Mouse (Mus musculus): ENCODE measurements around the gene Dhx40. TPM values are rescaled to one million over a fixed set of nuclear protein-coding genes. Genes with fewer than 3 reads are reported as not detected.
"Not testable (repeated sequence)": the region's sequence is repeated elsewhere in the genome, so short reads cannot be mapped to it uniquely, and the experiment has no call there.

Gene Dhx40
- total RNA-seq, 4 experiments from 2014 or later = 16.0 to 20.9 (median 17.3) TPM

DNA sequence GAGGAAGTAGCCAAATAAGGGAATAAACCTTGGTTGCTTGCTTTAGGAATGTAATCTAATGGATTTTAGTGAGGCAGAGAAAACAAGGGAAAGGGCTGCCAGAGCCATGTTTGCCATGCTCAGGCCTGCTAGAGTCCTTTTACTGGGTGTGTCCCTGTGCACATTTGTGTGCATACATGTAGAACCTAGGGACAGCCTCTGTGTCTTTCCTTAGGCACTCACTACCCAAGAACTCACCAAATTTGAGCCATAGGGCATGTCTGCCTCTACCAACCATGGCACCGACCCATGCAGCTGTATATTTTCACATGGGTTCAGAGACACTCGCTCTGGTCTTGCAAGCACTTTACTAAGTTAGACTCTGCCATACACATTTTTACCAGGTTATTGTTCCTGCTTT is 11.4 kb upstream of the Dhx40 start:
- DNase-seq (ENCODE audit: low spot score) = no peak

DNA sequence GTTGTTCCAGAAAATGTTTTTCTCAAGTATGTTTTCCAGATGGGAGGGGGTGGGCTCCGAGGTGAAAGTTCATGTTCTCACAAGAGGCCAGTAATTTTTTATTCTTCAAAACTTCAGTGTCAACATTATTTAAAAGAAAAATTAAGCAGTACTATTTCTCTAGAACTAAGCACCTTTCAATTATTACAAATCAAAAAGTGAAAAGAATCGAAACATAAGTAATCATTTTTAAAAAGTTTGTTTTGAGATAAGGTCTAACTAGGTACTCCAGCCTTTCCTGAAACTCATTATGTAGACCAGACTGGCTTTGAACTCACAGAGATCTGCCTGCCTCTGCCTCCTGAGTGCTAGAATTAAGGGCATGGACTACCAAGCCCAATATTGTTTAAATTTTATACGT is 8.7 kb upstream of the Dhx40 start:
- DNase-seq (ENCODE audit: low spot score) = not testable (repeated sequence)

DNA sequence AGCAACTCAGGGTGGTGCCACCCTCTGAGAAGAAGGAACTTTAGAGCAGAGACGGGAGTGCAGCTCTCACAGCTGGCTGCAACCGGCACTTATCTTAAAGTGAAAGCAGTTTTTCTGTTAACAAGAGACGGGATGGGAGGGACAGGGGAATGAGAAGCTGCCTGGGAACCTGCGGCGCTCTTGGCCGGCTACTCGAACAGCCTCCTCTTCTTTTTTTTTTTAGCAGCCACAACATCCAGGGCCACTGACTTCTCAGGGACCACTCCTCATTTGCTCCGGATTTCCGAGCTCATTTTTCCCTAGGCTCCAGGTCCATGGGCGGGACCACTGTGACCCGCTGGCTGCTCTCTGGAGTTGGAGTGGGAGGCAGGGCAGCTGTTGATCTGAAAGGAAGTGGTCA is 6.9 kb upstream of the Dhx40 start:
- not testable (repeated sequence) for DNase-seq (ENCODE audit: low spot score)

DNA sequence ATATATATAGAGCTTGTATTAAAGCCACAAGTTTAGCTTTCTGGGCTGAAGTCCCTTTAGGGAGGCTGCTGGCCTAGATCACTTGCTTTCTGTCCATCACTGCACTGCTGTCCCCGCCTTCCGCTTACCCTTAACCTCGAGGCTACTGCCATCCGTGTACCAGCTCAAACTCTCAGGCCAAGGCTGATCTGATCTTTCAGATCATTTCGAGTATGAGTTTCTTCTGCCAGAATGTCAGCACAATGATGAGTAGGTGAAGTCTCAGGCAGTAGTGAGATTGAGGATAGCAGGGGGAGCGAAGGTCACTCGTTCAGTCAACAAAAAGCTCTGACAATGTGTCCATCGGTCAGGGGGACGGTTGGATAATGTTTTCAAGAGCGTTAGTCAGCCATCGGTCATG is 5.7 kb upstream of the Dhx40 start:
- DNase-seq (ENCODE audit: low spot score) = not testable (repeated sequence)

DNA sequence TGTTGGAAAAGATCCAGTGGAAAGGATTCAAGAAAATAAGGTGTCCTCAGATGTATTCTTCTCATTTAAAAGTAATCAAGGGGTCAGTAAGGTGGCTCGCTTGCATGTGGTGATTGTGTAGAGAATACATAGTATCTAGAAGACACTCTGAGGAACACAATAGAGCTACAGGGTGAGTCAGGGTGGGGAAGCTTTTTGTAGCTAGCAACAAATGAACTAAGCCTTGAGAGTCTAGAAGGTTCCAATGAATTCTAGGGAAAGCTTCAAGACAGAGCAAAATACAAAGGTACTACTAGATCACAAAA is 3.7 kb upstream of the Dhx40 start:
- no peak for DNase-seq (ENCODE audit: low spot score)

DNA sequence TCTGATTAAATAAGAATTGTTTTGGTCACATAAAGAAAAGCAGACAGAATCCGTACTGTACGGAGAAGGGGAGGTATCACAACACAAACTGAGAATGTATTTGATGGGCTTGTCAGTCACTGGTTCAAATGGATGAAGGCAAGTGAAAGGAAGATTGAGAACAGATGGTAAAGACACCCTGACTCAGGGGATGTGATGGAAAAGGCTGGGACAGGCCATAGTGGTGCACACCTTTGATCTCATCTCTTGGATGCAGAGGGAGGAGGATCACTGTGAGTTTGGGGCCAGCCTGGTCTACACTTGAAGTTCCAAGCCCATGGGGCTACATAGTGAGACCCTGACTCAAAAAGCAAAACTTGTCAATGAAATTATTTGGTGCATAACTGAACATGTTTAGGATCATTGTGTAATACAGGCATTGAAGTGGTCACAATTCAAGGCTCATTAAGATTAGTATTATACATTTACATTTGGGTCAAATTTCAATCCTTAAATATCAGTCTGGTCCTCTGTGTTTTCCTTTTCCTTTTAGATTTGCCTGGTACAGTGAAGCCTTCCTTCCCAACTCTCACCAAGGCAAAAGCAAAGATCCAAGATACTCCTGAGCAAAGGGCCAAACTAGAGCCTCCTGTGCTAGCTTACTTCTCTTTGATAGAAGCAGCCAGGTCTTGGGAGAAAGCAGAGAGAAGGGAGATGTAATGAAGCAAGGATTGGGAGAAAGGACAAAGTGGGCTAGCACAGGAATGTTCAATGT is 3.2 kb upstream of the Dhx40 start:
- DNase-seq (ENCODE audit: low spot score) = no peak

DNA sequence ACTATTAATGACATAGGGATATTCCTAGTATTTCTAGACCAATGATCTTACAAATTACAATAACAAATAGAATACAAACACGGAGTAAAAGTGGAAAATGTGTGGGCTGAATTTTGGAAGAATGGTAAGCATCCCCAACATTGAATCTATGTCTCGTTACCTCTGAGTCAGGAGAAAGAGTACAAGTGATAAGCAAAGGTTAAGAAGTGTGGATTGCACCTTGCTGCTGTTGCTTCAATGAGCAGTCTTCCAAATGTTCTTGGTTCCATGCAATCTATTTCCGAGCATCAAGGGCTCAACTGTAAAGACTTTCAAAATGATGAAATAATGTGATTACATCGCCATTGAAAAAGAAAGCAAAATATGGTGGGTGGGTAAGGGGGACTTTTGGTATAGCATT is 2.3 kb upstream of the Dhx40 start:
- DNase-seq (ENCODE audit: low spot score) = no peak

DNA sequence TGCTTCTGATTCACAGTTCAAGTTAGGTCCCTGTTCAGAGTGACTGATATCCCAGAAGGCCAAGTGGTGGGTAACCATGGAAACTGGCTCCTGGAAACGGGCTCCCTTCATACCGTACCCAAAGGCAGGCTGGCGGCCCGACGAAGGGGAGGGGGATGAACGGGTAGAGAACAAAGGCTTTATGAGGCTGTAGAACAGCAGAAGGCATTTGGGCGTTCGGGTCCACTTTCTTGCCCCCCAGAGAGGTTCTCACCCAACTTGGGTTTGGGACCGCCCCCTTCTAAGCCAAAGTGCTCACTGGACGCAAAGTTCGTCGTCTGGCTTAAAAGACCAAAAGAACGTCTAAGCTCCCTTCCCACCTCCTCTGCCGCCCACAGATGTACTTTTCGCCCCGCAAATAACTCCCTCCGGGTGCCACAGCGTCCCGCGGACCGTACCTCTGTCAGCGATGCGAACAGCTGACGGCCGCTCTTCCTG is 507 bp downstream of the Dhx40 start:
- DNase-seq (ENCODE audit: low spot score) = peak; percentile 22

- no peak for DNase-seq (ENCODE audit: low spot score)
These were observed 13.4 kb downstream of the Dhx40 start for GRCm38 (mm10) chr11:86794161-86794560.

DNA sequence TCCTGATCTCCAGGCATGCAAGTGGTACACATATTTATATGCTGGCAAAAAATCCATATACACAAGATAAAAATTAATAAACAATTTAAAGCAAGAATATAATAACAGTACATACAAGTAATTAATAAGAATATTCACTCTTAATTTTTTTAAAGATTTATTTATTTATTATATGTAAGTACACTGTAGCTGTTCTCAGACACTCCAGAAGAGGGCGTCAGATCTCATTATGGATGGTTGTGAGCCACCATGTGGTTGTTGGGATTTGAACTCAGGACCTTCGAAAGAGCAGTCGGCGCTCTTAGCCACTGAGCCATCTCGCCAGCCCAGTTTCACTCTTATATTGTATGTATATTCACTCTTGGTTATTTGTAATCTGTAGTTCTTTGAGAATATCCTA is 20.1 kb downstream of the Dhx40 start:
- DNase-seq (ENCODE audit: low spot score) = not testable (repeated sequence)

DNA sequence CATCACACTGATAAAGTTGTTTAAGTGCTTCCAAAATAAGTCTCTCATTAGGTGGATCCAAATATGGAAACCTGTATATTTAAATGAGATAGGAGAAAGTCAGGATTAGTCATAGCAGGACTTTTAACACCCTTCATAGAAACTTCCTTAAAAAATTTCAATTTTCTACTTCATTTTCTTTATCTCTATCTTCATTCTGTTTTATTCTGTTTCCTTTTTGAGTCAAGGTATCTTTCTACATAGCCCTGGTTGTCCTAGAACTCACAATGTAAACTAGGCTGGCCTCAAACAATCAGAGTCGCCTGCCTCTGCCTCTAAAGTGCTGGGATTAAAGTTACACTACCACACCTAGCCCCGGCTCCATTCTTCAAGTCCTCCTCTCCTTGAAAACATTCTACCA is 21.8 kb downstream of the Dhx40 start:
- no peak for DNase-seq (ENCODE audit: low spot score)

DNA sequence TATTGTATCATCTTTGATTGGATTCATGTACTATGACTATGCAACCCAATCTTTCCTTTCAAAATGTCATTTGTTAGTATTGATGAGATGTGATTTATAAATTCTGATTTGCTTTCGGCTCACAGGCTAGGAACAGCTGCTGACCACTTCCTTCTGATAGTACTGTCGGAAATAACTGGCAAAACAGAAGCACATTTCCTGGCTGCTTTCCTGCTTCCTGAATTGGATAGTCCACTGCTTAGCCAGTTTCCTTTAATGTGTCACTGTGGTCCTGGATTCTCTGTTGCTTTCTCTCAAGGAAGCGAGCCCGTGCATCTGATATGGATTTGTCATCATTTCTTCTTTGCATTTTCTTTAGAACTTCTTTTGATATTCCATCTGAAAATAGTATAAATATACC is 37.7 kb downstream of the Dhx40 start:
- DNase-seq (ENCODE audit: low spot score) = no peak

DNA sequence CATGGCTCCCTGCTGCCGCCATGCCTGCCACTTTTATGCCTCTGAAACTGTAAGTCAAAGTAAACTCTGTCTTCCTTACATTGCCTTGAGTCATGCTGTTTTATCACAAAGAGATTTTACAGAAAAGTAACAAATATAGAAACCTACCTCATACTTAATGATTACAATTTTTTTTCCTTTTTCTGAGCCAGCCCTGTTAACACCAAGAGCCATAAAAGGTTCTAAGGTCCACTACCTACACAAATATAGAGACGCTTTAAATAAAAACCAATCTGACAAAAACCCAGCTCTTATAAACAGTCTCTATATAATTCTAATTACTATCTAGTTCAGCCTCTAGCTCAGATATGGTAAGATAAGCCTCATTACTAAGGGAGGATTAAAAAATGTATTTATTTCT is 43.0 kb downstream of the Dhx40 start:
- no peak for DNase-seq (ENCODE audit: low spot score)

- DNase-seq (ENCODE audit: low spot score) = not testable (repeated sequence)
These were observed 44.4 kb downstream of the Dhx40 start for GRCm38 (mm10) chr11:86763127-86763526.

DNA sequence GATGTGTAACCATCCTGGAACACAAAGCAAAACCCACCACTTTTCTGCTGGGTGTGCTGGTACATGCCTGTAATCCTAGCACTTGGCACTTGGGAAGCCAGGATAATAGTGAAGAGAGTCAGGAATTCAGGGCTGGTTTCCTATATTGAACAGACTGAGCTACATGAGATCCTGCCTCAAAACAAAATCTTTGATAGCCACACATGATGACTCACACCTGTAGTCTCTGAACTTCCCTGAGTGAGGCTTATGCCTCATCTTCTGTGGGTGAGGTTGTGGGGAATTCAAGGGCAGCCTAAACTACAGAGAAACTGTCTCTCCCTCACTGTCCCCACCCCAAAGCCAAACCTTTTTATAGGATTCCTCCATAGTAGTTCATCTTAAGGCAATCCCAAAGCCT is 47.2 kb downstream of the Dhx40 start:
- no peak for DNase-seq (ENCODE audit: low spot score)

DNA sequence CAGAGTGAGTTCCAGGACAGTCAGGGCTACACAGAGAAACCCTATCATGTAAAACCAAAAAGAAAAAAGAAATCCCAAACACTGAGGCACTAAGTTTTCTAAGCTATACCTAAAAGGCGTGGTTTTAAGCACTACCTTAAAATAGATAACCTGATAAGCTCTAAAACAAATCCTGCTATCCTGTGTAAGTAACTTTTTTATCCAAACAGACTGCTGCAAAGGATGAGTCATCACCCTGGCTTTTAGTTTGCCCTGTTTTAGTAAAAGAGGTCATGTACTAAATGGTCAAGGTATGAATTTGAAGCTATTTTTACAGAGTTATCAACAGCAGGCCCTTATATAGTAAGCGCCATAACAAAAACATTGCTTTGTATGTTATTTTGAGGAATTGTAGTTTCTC is 47.7 kb downstream of the Dhx40 start:
- no peak for DNase-seq (ENCODE audit: low spot score)

- no peak for DNase-seq (ENCODE audit: low spot score)
These were observed 48.3 kb downstream of the Dhx40 start for GRCm38 (mm10) chr11:86759226-86759625.

GRCm38 (mm10) chr11:86758559-86758958 is 49.0 kb downstream of the Dhx40 start:
- DNase-seq (ENCODE audit: low spot score) = no peak

- peak; percentile 97 for DNase-seq (ENCODE audit: low spot score)
These were observed 49.8 kb downstream of the Dhx40 start, which contains the start of gene Cltc for GRCm38 (mm10) chr11:86757480-86758371. TSS of gene Cltc (minus strand) at chr11:86757565.

- DNase-seq (ENCODE audit: low spot score) = no peak
These were observed 50.4 kb downstream of the Dhx40 start for GRCm38 (mm10) chr11:86757142-86757479.

- no peak for DNase-seq (ENCODE audit: low spot score)
These were observed 51.1 kb downstream of the Dhx40 start for GRCm38 (mm10) chr11:86756156-86757141.

- DNase-seq (ENCODE audit: low spot score) = no peak
These were observed 55.1 kb downstream of the Dhx40 start for GRCm38 (mm10) chr11:86752404-86752803.
